Mouse (Mus musculus): Measurements from ENCODE around the gene Smug1. TPM values are rescaled to one million over a fixed set of nuclear protein-coding genes. Genes with fewer than 3 reads are reported as not detected.
A peak's percentile ranks its signal among the peaks of the same experiment; 100 is the strongest.

Gene Smug1
- polyA plus RNA-seq, 1 experiment from 2014 or later = 10.6 TPM

DNA sequence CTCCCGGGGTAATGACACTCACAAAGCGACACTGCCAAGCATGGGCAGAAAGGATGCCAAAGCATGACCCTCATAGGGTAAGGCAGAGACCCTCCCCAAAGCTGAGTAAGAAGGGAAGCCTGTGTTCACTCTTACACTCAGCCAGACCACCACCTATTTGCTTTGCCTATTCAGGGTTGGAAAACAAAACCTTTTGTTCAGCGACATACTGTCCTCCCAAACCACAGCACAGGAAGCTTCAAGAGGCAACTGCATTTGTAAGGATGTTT lies 19.5 kb downstream of the Smug1 start:
- Histone ChIP-seq H3K27me3 (ENCODE audit: control insufficient read depth, insufficient read depth, low read length) (0 out of 2 replicates have a peak, but pooled peaks cover 2% of the 10 kb centered on the region), H3K36me3 (ENCODE audit: control insufficient read depth, insufficient read depth, low read length) (no peaks in the 10 kb centered on the region), H3K9me3 (ENCODE audit: control insufficient read depth, low read length) (no peaks in the 10 kb centered on the region), H3K9ac (ENCODE audit: low read length) (no peak overlapping the region), H3K27ac (replicated peaks) (no peak overlapping the region), H3K4me1 (replicated peaks; ENCODE audit: control insufficient read depth, insufficient read depth) (no peaks in the 10 kb centered on the region), H3K4me2 (replicated peaks; ENCODE audit: low read depth) (peak overlapping the region; percentile 82), H3K4me3 (ENCODE audit: low read depth, low read length) (peak overlapping the region; percentile 46; the same call in 1 of the 2 replicates)
- 46% methylated on average over 3 of the region's 3 CpGs for WGBS
- DNase-seq (ENCODE audit: low spot score) = no peak
- ATAC-seq (ENCODE audit: low FRiP score, low TSS enrichment) = no peak
- TF ChIP-seq EP300 (optimal IDR thresholded peaks at IDR 0.05) (no peak), CTCF (IDR thresholded peaks at IDR 0.05; ENCODE audit: low read depth) (no peak)

DNA sequence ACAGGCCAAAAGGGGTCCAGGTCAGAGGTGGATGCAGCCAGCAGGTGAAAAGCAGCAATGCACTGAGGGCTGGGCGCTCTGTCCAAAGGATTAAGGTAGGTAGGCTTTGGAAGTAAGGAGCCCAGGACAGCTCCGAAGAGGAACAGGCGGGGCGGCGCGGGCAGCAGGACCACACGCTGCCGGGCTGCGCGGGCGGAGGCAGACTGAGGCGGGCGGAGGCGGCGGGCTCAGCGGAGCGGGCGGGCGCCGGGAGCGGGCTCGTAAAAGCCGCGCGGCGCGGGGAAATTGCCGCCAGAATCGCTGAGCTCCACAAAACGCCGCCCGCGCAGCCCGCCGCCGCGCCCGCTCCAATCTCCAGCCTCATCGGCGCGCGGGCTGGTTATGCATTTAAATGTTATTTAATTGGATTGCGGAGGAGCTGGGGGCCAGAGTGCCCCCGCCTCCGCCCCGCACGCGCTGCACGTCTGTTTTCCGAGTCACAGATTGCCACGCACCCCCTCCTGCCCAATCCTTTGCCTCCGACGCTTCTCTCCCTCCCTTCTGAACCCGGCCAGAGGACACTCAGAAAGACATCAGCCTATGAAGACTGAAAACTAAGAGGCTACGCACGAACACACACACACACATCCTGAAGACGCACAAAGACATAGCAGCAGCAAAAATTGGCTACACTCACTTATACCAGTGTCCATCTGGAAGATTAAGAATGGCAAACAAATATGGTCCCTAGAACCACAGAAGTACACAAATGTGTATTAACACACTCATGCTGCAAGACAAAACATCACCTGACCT lies 20.1 kb downstream of the Smug1 start:
- no peaks in the 10 kb centered on the region for H3K36me3 ChIP-seq (ENCODE audit: control insufficient read depth, insufficient read depth, low read length)
- no peak for ATAC-seq (ENCODE audit: low FRiP score, low TSS enrichment)
- H3K27ac ChIP-seq (replicated peaks) = no peak overlapping the region
- H3K9ac ChIP-seq (ENCODE audit: low read length) = peak overlapping the region; percentile 51; the same call in 1 of the 2 replicates
- TF ChIP-seq CTCF (IDR thresholded peaks at IDR 0.05; ENCODE audit: low read depth) = no peak
- no peak for TF ChIP-seq EP300 (optimal IDR thresholded peaks at IDR 0.05)
- H3K4me3 ChIP-seq (ENCODE audit: low read depth, low read length) = peak overlapping the region; percentile 46
- H3K4me1 ChIP-seq (replicated peaks; ENCODE audit: control insufficient read depth, insufficient read depth) = no peaks in the 10 kb centered on the region
- H3K9me3 ChIP-seq (ENCODE audit: control insufficient read depth, low read length) = no peaks in the 10 kb centered on the region
- 0 out of 2 replicates have a peak, but pooled peaks cover 2% of the 10 kb centered on the region for H3K27me3 ChIP-seq (ENCODE audit: control insufficient read depth, insufficient read depth, low read length)
- peak overlapping the region; percentile 82 for H3K4me2 ChIP-seq (replicated peaks; ENCODE audit: low read depth)
- peak; percentile 42 for DNase-seq (ENCODE audit: low spot score)
- whole genome bisulfite sequencing = 2% methylated on average over 51 of the region's 57 CpGs

DNA sequence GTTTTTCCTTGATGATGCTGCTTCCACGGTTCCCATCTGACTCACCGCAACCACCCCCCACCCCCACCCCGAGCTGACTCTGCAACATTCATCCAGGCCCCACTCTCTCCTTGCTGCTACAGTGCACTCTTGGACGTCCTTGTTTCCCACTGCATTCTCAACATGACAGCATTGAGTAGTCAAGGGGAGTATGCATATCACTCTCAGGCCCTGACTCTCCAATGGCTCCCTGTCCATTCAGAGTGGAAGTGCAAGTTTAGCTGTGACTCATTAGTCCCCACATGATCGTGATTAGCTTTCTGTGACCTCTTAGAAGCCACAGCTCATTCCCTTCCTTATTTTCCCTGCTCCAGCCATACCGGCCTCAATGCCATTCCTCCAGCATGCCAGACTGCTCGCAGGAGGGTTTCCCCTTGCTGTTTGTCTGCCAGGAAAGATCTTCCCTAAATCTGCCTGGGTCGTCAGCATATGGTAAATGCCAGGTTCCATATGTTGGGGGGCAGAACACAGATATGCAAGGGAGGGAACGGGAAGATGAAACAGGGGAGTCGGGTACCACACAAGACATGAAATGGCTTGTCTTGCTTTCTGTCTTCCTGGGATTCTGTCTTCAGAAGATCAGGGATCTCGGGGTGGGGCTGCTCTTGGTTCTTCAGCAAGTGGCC lies 21.1 kb downstream of the Smug1 start:
- no peak overlapping the region for H3K27ac ChIP-seq (replicated peaks)
- H3K27me3 ChIP-seq (ENCODE audit: control insufficient read depth, insufficient read depth, low read length) = 0 out of 2 replicates have a peak, but pooled peaks cover 2% of the 10 kb centered on the region
- no peak overlapping the region for H3K4me2 ChIP-seq (replicated peaks; ENCODE audit: low read depth)
- 77% methylated on average over 11 of the region's 11 CpGs for WGBS
- no peak overlapping the region for H3K4me3 ChIP-seq (ENCODE audit: low read depth, low read length)
- TF ChIP-seq EP300 (optimal IDR thresholded peaks at IDR 0.05) (no peak), CTCF (IDR thresholded peaks at IDR 0.05; ENCODE audit: low read depth) (no peak)
- ATAC-seq (ENCODE audit: low FRiP score, low TSS enrichment) (no peak; the same call in 1 of the 2 replicates), DNase-seq (ENCODE audit: low spot score) (no peak)
- H3K4me1 ChIP-seq (replicated peaks; ENCODE audit: control insufficient read depth, insufficient read depth) = no peaks in the 10 kb centered on the region
- no peaks in the 10 kb centered on the region for H3K36me3 ChIP-seq (ENCODE audit: control insufficient read depth, insufficient read depth, low read length)
- no peak overlapping the region for H3K9ac ChIP-seq (ENCODE audit: low read length)
- H3K9me3 ChIP-seq (ENCODE audit: control insufficient read depth, low read length) = no peaks in the 10 kb centered on the region

GRCm38 (mm10) chr15:103144176-103144575 lies 22.7 kb downstream of the Smug1 start:
- Histone ChIP-seq H3K4me3 (ENCODE audit: low read depth, low read length) (no peak overlapping the region), H3K9me3 (ENCODE audit: control insufficient read depth, low read length) (no peaks in the 10 kb centered on the region), H3K27me3 (ENCODE audit: control insufficient read depth, insufficient read depth, low read length) (0 out of 2 replicates have a peak, but pooled peaks cover 2% of the 10 kb centered on the region), H3K4me2 (replicated peaks; ENCODE audit: low read depth) (no peak overlapping the region), H3K9ac (ENCODE audit: low read length) (no peak overlapping the region), H3K27ac (replicated peaks) (no peak overlapping the region), H3K4me1 (replicated peaks; ENCODE audit: control insufficient read depth, insufficient read depth) (no peaks in the 10 kb centered on the region), H3K36me3 (ENCODE audit: control insufficient read depth, insufficient read depth, low read length) (no peaks in the 10 kb centered on the region)
- 41% methylated on average over 3 of the region's 3 CpGs for WGBS
- TF ChIP-seq CTCF (IDR thresholded peaks at IDR 0.05; ENCODE audit: low read depth) (no peak), EP300 (optimal IDR thresholded peaks at IDR 0.05) (no peak)
- ATAC-seq (ENCODE audit: low FRiP score, low TSS enrichment) (peak; percentile 69), DNase-seq (ENCODE audit: low spot score) (no peak)

DNA sequence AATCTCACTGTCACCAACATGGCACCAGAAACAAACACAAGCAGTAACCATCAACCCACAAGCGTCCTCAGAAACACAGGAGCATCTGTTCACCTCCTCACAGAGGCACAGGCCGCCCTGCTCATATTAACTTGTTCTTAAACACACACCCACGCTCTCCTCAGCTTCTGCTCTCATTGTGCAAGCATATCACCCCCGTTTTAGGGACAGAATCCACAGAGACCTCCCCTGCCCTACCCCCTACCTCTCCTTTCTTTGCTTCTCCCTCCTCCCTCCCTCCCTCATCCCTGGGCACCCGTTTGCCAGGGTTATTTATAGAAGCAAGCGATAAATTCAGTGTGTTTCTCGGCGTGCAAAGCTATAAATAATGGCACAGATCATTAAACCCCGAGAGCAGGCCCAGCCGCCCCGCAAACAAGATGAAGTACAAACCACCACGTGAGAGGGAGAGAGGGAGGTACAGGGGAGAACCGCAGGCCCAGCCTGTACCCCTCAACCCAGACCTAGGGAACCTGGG lies 31.4 kb downstream of the Smug1 start:
- no peaks in the 10 kb centered on the region for H3K9me3 ChIP-seq (ENCODE audit: control insufficient read depth, low read length)

More for the DNA sequence above, 31.4 kb downstream of the Smug1 start:
- H3K9ac ChIP-seq (ENCODE audit: low read length) = no peak overlapping the region
- H3K27ac ChIP-seq (replicated peaks) = no peak overlapping the region
- TF ChIP-seq CTCF (IDR thresholded peaks at IDR 0.05; ENCODE audit: low read depth) (no peak), EP300 (optimal IDR thresholded peaks at IDR 0.05) (no peak)
- H3K4me2 ChIP-seq (replicated peaks; ENCODE audit: low read depth) = no peak overlapping the region
- ATAC-seq (ENCODE audit: low FRiP score, low TSS enrichment) (no peak), DNase-seq (ENCODE audit: low spot score) (no peak)
- WGBS = 26% methylated on average over 13 of the region's 13 CpGs
- no peak overlapping the region for H3K4me3 ChIP-seq (ENCODE audit: low read depth, low read length)
- no peaks in the 10 kb centered on the region for H3K27me3 ChIP-seq (ENCODE audit: control insufficient read depth, insufficient read depth, low read length)
- H3K36me3 ChIP-seq (ENCODE audit: control insufficient read depth, insufficient read depth, low read length) = no peaks in the 10 kb centered on the region
- H3K4me1 ChIP-seq (replicated peaks; ENCODE audit: control insufficient read depth, insufficient read depth) = peaks cover 3% of the 10 kb centered on the region; the same call in 1 of the 2 replicates

All from stomach, postnatal 0 days (tissue).